Mouse (Mus musculus) adrenal gland, adult (tissue): ENCODE measurements around the gene Tmeff2.
A peak's percentile ranks its signal among the peaks of the same experiment; 100 is the strongest.
"Not testable (repeated sequence)": the region's sequence is repeated elsewhere in the genome, so short reads cannot be mapped to it uniquely, and the experiment has no call there.

Experiments
- DNase-seq, 2 experiments: peaks; one replicate each; pipeline ENCODE4 v3.0.0; 2022 to 2023; ENCODE audit warnings: low spot score in 1 of 2; ENCODE audit not compliant: inconsistent age in 2 of 2

Tmeff2 gene

DNA sequence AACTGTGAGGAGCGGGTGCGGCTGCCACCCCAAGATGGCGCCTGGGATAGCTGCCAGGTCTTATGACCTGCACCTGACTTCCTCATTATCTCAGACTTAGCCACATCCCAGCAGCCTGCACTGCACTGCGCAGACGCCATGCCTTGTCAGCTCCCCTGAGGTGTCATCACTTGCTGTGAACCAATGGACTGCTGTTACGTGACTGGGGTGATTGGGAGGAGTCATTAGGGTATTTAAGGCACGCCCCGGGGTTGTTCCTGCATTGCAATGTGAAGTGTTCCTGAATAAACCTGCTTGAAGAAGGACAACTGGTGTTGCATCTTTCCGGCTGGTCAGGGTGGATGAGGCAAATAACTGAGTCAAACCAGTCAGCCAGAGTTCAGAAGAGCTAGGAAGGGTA is at the start of gene Tmeff2:
TSS of gene Tmeff2 (plus strand) at position 262 of the 400 bp plus-strand sequence.
- not testable (repeated sequence) for DNase-seq

DNA sequence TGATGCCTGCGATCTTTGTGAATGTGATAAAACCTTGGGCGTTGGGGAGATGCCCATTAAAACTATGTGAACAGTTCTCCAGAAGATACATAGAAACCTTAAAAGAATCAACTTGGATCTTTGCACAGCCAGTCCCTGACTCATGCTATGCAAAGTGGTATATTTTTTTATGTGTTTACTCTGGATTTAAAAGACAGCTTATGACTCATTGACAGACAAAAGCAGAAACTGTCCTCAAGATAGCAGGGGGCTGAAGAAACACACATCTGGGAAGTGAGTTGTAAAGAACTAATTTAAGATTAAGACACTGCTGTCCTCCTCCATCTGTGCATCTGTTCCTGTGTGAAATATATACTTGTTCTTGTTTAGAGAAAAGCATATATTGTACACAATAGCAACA is 38.9 kb upstream of the Tmeff2 start:
- no peak for DNase-seq

- DNase-seq: no peak
These were observed 2.8 kb upstream of the Tmeff2 start for GRCm38 (mm10) chr1:50897696-50898095.

DNA sequence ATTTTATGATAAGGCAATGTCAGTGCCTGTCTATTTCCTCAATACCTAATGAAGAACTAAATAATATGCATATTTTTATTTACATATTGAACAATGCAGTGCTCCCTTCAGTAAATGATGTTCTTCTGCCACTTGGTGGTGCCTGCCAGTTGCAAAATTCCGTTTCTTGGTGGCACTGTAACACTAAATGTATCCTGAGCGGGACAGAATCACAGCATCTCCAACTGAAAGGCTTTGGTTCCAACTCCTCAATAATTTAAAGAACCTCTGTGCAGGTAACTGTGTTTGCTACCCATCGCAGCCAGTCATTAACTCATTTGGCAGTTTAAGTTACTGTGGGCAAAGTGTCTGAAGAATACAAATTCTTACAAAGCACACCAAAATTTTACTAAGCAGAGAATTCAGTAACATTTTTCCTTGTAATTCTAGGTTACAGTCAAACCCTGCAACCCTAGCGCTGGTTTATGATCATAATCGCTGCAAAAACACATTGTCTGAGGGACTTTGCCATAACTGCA is 24.4 kb downstream of the Tmeff2 start:
- DNase-seq: no peak

DNA sequence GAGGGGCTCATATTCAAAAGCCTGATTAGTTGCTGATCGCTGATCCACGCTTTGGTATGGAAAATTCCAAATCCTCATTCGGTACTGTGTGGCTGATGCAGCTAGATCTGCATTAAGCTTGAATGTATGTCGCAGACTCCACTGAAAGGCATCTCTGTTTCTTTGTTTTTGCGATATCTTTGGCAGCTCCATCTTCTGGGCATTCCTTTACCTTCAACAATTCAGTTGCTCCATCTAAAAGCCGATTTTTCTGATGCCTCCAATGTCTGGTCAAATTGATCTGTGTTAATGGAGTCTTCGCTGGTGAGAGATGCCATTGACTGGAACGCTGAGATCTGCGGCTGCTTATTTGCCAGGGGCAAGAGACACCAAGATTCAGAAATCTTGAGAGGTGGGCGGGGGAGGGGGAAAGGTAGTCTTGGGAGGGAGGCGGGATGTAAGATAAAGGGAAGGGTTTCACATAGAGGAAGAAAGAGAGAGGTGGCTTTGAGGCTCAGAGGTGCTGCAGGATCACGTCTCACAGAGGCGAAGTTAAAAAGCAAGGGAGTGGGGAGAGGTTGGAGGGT is 25.0 kb downstream of the Tmeff2 start:
- no peak for DNase-seq

DNA sequence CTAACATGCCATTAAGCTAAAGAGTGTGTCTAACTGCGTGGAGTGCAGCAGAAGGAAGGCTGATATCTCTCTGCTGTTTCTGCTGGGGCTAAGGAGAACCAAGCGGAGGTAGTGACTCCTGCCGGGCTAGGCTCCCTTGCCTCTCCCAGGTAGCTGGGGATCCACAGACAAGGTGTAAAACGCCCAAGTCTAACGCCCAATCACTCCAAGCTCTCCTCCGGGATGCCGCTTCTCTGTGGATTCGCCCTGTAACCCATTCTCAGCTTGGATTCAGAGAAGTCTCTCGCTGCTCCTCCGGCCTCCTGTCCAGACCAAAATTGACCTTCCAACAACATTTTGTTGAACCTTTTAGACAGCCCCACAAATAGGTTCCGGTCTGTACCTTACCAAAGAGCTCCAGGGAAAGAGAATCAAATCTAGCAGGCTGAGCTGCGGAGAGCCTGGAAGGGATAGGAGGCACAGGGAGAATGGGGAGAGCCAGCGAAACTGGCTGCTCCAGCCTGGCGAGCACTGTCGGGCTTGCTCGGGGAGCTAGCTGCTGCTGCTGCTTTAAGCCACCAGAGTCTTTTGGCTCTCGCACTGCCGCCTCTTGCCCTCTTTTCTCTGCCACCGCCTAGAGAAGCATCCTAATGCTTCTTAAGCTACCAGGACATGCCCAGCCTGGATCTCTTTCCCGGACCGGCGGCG is 26.1 kb downstream of the Tmeff2 start:
- no peak for DNase-seq

DNA sequence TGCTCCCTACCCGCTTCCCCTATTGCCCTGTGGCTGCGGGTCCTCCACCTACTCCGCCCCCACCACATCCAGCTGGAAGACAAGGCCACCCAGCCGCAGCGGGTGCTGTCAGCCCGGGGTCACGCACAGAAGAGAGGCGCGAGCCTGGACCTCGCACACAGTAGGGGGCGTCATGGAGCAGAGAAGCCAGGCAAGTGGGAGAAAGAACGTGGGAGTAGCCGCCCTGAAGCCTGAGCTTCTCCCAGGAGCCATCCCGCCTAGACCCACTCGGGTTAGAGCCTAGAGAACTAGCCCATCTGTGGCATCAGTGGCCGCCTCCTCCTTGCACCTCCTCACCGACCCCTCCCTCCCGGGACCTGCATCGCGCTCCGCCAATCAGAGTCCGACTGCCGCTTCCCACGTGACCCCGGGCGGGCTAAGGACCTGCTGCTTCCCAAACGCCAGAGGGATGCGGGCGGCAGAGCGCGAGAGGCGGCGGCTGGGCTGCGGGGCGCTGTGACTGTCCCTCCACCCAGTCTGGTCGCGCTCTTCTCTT is 26.7 kb downstream of the Tmeff2 start:
- peak; percentile 78 to 87 for DNase-seq

GRCm38 (mm10) chr1:50927679-50928187 is 27.3 kb downstream of the Tmeff2 start:
- peak in 1 of 2 experiments; percentile 8 for DNase-seq

GRCm38 (mm10) chr1:50928776-50929175 is 28.3 kb downstream of the Tmeff2 start:
- DNase-seq: peak in 1 of 2 experiments; percentile 18

DNA sequence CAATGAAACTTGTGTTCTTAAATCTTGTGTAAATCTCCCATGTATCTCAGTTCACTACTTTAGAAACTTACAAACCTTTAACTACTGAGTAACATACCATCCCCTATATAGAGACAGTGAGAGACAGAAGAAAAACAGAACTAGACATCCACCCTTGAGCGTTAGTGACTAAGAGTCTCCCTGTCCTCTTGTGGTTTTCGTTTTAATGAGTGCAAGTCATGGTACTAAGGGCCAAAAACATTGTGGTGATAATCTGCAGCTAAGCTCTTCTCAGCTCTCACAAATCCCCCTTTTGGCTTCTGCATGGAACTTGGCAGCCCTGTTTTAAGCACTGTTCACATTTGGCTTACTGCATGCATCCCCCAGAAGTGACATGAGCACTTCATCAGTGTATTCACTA is 34.6 kb downstream of the Tmeff2 start:
- no peak for DNase-seq

DNA sequence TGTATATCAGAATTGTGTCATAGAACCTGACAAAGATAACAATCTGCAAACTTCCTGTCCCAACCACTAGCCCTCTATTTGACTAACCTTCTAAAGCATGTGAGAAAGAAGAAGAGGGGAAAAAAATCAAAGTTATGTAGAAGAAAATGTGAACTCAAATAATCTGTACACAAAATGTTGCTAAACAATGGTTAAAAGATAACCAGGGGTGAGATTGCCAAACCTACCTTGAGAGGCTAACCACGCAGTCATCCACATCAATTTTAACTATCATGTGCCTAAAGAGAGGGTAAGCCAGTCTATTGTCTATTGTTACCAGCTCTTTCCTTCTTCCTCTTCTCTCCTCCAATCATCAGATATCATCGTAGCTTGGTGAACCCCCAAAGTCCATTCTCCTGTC is 35.0 kb downstream of the Tmeff2 start:
- DNase-seq: no peak

DNA sequence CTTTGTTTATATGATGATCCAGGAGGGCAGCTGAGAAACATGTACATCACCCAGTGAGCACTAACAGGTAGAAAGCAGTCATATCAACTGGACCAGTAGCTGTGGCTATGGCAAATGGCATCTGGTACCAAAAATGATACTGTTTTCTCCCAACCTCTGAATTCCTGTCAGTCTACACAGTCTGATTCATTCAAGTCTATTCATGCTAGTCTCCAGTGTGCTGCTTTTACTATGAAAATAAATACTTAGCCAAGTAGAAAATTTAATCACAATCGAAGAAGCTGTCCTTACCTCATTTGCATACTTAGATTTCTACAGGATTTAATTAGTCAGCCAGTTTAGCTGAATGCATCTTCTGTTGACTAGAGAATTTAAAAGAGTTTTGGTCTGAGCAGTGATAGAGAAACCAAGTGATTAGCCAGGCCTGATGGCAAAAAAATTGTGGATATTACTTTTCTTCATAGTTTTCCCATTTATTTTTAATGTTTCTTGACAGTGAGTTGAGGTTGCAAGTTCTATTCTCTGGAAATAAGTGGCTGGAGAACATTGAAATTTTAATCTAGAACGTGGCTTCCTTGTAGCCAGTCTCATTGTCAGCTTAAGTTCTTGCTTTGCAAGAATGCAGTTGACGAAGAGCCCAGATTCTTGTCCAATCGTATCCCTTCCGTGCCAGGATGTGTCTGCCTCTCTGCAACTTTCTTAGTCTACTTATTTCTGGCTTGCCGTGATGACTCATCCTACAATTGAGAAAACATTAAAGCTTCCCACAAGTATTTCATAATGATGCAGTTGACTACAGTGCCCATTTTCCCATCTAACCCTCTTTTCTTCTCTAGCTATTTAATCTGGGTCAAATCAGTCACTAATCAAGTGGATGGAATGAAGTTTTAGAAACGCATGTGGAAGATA is 39.9 kb downstream of the Tmeff2 start:
- no peak for DNase-seq

GRCm38 (mm10) chr1:50948575-50948974 is 48.1 kb downstream of the Tmeff2 start:
- no peak for DNase-seq

GRCm38 (mm10) chr1:50958844-50959243 is 58.4 kb downstream of the Tmeff2 start:
- DNase-seq: no peak

- peak; percentile 25 to 89 for DNase-seq
These were observed 61.7 kb downstream of the Tmeff2 start for GRCm38 (mm10) chr1:50961954-50962648.

GRCm38 (mm10) chr1:50962649-50963000 is 62.2 kb downstream of the Tmeff2 start:
- DNase-seq: no peak

GRCm38 (mm10) chr1:50969685-50970084 is 69.2 kb downstream of the Tmeff2 start:
- no peak for DNase-seq

DNA sequence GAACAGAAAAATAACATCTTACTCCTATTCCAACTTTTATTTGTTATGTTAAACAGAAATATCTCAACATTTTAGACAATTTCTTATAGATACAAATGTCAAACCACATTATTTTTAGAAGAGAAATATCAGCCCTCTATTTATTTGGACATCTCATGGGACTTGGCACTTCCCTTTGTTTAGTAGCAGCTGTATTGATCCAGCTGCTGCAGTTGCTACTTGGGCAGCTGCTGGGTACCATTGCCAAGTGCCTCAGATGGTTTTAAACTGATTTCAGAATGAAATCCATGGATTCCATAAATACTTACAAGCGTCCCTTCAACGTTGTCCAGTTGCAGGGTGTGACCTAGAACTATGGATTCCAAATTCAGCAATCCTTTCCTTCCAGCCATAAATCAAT is 70.4 kb downstream of the Tmeff2 start:
- DNase-seq: no peak

GRCm38 (mm10) chr1:50972509-50973436 is 72.3 kb downstream of the Tmeff2 start:
- DNase-seq: no peak
